Mouse (Mus musculus): ENCODE results near the gene Frem1.
A peak's percentile ranks its signal among the peaks of the same experiment; 100 is the strongest.

Gene Frem1

DNA sequence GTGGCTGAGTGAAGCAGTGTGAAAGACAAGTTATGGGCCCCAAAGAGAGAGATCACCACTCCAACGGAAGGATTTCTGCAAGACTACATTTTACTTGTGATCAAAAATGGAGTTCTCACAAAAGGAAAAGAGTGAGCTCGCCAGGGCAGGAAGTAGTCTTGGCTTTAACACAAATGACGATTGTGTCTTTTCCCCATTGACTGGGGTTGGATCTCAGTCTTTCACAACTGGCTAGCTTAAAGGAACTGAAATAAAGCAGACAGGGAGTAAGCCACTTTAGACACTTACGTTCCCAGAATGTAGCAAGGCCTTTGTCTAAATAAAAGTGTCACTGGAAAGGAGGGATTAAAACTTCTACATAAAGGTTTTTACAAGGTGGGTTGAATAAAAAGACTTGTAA is 185.0 kb downstream of the Frem1 start:
- DNase-seq, result no peak

DNA sequence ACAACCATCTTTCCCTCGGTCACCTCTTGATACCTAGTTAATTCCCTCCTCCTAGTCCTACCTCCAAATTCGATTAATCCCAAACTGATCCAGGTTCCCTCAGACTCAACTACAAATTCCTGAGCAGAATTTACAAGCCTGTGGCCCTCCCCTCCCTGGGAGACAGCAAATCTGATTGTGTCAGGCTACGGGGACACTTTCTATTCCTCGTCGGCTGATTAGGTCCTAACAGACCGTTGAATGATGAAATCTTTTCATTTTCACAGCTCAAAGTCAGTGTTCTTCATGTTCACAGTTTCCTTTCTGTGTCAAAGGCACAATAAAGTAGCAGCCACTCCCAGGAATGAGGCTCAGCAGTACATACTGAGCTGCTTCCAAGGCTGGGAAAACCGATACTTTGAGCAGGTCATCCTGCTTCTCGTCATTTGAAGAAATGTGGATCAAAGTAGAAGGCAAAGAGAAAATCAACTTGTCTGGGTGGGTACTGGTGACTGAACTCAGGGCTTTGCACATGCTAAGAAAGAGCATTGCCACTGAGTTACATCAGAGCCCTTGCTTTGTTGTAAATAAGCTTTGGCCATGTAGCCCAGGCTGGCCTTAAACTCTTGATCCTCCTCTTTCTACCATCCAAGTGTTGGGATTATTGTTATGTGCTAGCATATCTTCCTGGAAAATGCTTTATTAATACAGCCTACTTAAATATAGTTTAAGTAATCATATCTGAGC is 187.0 kb downstream of the Frem1 start:
- DNase-seq, result no peak

DNA sequence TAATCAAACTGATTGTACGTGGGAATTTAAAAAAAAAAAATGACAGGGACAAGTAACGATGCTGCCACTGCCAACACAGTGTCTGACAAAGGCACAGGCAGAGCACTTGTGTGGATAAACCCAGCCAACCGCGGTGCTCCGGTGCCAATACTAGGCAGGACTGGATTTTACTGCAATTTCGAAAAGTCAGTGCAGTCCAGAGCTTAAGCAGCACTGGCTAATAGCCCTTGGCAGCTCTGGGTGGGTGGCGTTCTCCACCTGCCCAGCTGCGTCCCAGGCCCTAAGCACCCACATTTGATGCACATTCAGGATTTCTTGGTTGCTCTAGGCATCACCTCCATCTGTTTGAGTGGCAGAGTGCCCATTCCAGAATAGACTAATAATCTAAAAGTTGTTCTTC is 188.8 kb downstream of the Frem1 start:
- DNase-seq, result no peak

DNA sequence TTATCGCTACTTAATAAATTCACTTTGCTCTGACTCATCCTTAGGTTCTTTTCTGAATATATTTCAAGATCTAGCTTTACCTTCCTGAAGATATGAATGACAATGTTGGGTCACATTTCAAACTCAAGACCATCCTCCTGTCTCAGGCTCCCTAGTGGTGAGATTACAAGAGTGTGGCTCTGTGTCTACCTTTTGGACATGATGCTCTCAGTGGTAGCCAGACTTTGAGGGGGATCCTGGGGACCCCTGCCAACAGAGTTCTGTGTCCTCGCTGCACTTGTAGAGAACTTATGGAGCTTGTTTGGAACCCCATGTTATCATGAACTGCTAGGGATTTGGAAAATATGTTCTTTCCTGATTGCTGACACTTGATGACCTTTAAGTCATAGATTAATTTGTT is 190.7 kb downstream of the Frem1 start:
- no peak for DNase-seq

DNA sequence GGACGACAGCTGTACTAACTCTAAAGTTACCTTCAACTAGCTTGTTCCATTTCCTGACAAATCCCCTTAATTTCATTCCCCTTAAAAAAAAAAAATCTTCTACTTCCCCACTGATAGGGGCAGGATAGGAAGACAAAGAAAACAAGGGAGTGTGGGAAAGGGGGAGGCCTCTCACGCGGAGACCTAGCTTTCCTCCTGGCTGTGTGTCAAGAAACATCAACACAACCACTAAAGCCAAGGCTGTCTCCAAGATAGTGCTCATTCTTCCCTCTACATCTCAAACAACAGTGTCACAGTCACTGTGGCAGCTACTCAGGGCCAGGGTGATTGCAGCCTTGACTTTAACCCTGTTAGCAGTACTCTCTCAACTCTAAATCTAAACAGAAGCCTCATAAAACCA is 191.6 kb downstream of the Frem1 start:
- peak; percentile 12 for DNase-seq

DNA sequence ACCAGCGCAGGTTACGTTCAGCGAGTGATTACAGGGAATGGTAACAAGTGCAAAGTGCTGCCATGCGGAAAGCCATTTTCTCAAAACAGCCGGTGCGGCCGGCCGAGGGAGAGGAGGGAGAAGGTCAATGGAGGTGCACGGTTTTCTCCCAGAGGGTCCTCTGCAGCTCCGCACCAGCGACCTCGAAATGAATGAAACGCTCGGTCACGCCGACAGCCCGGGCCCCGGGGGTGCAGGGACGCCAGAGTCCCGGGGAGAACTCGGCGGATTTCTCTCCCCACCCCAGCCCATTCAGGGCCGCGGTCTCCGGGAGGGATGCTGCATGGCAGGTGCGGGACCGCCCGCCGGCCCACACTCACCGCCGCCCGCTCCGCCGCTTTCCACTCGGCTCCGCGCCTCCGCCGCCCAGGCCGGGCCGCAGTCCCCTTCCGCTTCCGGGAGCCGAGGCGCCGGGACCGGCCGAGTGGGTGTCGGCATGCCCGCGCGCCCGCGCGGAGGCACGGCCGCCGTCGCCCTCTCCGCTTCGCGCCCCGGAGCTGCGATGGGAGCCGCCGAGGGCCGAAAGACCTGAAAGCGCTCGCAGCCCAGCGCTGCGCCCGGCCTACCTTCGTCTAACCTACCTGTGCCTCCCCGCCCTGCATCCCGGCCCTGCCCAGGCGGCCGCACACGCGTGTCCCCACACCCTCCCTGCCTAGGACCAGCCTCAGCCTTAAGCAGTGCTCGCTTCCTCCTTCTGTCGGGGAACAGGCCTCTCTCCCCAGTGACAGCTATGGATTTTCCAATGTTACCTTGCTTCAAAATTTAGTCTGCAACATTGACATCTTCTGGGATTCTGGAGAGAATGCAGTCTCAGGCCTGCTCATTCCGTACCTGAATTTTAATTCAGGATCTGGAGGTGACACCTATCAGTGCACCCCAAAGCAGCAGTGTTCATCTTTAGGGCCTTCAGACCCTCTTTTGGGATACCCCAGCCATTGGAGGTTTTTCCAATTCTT is 192.7 kb downstream of the Frem1 start, which contains the start of gene Zdhhc21:
Zdhhc21 (minus strand) TSS at position 828 of the 995 bp plus-strand sequence.
- peak; percentile 84 for DNase-seq

DNA sequence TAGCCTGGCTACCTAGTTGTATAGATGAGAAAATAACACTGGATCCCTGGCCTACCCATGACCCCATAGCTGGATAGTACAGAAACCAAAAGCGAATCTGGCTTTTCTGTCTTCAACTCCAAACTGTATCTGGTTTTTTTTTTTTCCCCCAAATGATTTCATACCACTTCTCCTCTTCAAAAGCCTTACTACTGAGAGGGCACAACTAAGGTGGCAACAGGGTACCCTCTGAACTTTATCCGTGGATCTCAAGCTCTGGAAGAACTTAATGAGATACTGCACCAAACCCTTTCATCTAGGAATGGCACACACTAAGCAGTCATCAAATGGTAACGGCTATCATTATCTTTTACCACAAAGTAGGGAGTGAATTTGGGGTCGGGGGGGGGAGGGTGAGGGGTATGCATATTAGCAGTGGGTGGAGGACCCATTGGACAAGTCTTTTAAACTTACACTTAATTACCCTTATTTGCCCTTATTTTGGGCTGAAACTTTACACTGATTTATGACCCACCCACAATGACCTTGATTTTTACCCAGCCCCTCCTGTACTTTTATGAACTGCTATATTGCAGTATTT is 193.6 kb downstream of the Frem1 start:
- no peak for DNase-seq

DNA sequence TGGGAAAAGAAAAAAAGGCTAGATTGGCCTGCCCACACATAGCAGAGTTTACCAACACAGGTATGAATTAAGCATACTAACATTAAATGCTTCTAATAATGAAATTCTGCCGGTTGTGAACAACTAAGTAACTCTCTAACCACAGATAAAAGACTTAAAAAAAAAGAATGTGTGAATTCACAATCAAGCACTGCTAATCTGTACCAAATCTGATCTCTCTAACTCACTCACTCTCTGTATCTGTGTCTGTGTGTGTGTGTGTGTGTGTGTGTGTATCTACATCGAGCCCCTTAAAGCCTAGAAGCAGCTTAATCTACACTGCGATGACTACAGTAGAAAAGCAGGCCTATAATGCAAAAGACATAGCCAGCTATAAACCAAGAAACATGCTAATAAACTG is 195.2 kb downstream of the Frem1 start:
- no peak for DNase-seq

DNA sequence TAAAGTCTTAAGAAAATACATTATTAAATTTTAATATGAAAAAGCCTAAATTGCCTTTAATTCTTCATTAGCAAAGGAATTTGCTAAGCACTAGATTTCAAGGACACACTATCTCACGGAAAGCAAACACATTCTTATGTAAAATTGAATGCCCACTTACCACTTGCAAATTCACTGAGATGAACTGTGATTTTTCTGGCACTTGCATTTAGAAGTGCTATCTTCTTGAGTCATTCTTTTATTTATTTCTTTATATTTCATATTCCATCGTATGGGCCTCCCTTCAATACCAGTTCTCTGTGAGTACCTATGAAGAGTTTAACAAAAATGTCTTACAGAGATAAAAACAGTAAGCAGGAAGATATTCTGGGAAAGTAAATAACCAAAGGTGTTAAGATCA is 198.3 kb downstream of the Frem1 start:
- no peak for DNase-seq

DNA sequence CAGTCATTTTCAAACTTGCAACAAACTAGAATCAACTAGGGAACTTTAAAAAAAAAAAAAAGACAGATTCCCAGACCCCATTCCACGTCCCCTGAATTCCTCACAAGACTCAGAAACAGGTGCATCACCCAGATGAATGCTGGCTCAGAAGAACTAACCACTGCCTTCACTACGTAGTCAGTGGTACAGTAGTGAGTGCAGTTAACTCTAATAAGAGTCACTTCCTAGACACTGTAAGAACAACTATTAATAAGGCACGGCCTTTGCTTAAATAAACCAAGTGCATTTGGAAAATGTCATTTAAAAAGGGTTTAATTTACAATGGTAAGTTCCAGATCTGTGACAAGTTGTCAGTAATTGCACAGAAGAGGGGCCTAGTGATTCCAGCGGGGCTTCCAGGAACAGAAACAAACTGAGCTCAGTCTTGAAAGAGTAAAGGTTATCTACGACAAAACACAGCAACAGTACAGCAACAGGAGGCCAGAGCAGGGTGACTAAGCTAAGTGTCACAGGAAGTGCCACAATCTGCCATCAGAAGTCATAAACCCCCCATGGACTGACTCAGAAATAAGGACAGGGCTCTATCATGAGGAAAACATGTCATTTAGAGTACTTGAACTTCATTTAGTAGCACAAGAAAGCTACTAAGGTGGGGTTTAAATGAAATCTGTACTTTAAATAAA is 203.4 kb downstream of the Frem1 start:
- no peak for DNase-seq

Measured in retina, postnatal 1 day (tissue).